Mouse (Mus musculus): Measurements from ENCODE around the gene Fam83d. TPM values are rescaled to one million over a fixed set of nuclear protein-coding genes. Genes with fewer than 3 reads are reported as not detected.

The Fam83d gene
- 9.4 and 11.0 TPM in 2 replicates for polyA plus RNA-seq (2015; fragmentation: Nextera tagmentation; extraction: Ambion mirVana)

DNA sequence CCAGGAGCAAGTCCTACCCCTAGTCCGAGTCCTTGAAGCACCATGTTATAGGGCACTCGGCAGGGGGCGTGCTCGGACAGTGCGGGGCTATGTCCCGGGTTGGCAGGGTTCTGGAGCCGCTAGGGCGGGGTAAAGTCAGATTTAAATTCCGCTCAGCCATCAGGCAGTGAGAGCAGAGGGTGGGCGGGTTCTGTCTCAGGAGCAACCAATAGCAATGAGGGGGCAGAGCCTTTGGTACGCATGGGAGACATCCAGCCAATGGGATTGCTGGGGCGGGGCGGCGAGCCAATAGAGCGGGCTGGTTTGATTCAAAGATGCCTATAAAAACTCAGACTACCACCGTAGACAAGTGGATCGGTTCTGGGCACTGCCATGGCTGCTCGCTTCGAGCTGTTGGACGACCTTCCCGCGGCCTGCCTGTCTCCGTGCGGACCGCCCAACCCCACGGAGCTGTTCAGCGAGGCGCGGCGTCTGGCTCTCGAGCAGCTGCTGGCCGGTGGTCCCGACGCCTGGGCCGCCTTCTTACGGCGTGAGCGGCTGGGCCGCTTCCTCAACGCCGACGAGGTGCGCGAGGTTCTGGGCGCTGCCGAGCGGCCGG, at the start of gene Fam83d:
TSS of gene Fam83d (plus strand) at position 352 of the 598 bp plus-strand sequence.
- Histone ChIP-seq H3K4me2 (peak within 1 kb of the TSS; percentile 99), H3K4me3 (peak within 1 kb of the TSS; percentile 64), H3K4me1 (replicated peaks) (peaks cover 50% of the 10 kb centered on the region), H3K36me3 (no peaks in the 10 kb centered on the region), H3K27ac (replicated peaks) (0 out of 2 replicates have a peak within 1 kb of the TSS, but pooled peaks have one; percentile 25), H3K27me3 (no peaks in the 10 kb centered on the region; the same call in 1 of the 2 replicates), H3K9me3 (no peaks in the 10 kb centered on the region), H3K9ac (peak within 1 kb of the TSS; percentile 70)
- under 1% methylated on average over 48 of the region's 48 CpGs for WGBS
- ATAC-seq (ENCODE audit: low read depth): peak; percentile 99

- no peak overlapping the region for H3K4me3 ChIP-seq
- no peaks in the 10 kb centered on the region for H3K27me3 ChIP-seq
- no peak for ATAC-seq (ENCODE audit: low read depth)
- peaks cover 26% of the 10 kb centered on the region for H3K4me1 ChIP-seq (replicated peaks)
- no peaks in the 10 kb centered on the region; the same call in 1 of the 2 replicates for H3K9me3 ChIP-seq
- H3K36me3 ChIP-seq: no peaks in the 10 kb centered on the region
- no peak overlapping the region for H3K9ac ChIP-seq
- WGBS: 89% methylated on average over 12 of the region's 12 CpGs
- H3K4me2 ChIP-seq: no peak overlapping the region
- no peak overlapping the region for H3K27ac ChIP-seq (replicated peaks)
These were observed 48.9 kb upstream of the Fam83d start for GRCm38 (mm10) chr2:158718816-158719549.

- Histone ChIP-seq H3K4me3 (no peak overlapping the region), H3K27me3 (no peaks in the 10 kb centered on the region), H3K4me2 (no peak overlapping the region), H3K4me1 (replicated peaks) (peaks cover 24% of the 10 kb centered on the region), H3K9me3 (no peaks in the 10 kb centered on the region; the same call in 1 of the 2 replicates), H3K9ac (no peak overlapping the region), H3K27ac (replicated peaks) (no peak overlapping the region), H3K36me3 (no peaks in the 10 kb centered on the region)
- WGBS: 70% methylated on average over 16 of the region's 16 CpGs
- no peak for ATAC-seq (ENCODE audit: low read depth)
These were observed 47.0 kb upstream of the Fam83d start for GRCm38 (mm10) chr2:158720715-158721370.

DNA sequence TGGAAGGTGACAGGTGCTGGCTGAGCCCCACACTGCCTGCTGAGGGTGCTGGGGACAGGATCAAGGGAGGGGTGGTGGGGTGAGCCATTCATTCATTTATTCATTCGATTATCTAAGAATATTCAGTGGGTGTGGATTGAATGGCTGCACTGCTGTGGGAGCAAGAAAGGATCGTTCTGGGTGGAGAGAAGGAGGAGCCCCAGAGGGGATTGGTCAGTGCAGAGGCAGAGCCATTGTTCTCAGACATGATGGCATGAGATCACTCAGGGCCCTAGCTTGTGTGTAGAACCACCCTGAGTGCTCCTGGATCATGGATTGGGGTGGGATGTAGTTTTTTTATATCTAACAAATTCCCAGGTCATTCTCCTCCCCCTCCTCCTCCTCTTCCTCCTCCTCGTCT, 46.4 kb upstream of the Fam83d start:
- H3K27ac ChIP-seq (replicated peaks): no peak overlapping the region
- 44% methylated on average over 3 of the region's 3 CpGs for whole genome bisulfite sequencing

GRCm38 (mm10) chr2:158722135-158722534, 45.8 kb upstream of the Fam83d start:
- WGBS: 85% methylated on average over 4 of the region's 4 CpGs
- Histone ChIP-seq H3K4me3 (no peak overlapping the region), H3K27me3 (no peaks in the 10 kb centered on the region), H3K9ac (no peak overlapping the region), H3K4me2 (no peak overlapping the region), H3K27ac (replicated peaks) (no peak overlapping the region), H3K9me3 (no peaks in the 10 kb centered on the region), H3K4me1 (replicated peaks) (peaks cover 18% of the 10 kb centered on the region), H3K36me3 (no peaks in the 10 kb centered on the region)
- ATAC-seq (ENCODE audit: low read depth): no peak

More for the DNA sequence above, 46.4 kb upstream of the Fam83d start:
- H3K9ac ChIP-seq: no peak overlapping the region
- peaks cover 18% of the 10 kb centered on the region for H3K4me1 ChIP-seq (replicated peaks)
- no peaks in the 10 kb centered on the region for H3K27me3 ChIP-seq
- H3K4me3 ChIP-seq: no peak overlapping the region
- ATAC-seq (ENCODE audit: low read depth): 0 out of 2 replicates have a peak, but pooled peaks have one; percentile 32
- H3K36me3 ChIP-seq: no peaks in the 10 kb centered on the region
- no peak overlapping the region for H3K4me2 ChIP-seq
- no peaks in the 10 kb centered on the region; the same call in 1 of the 2 replicates for H3K9me3 ChIP-seq

DNA sequence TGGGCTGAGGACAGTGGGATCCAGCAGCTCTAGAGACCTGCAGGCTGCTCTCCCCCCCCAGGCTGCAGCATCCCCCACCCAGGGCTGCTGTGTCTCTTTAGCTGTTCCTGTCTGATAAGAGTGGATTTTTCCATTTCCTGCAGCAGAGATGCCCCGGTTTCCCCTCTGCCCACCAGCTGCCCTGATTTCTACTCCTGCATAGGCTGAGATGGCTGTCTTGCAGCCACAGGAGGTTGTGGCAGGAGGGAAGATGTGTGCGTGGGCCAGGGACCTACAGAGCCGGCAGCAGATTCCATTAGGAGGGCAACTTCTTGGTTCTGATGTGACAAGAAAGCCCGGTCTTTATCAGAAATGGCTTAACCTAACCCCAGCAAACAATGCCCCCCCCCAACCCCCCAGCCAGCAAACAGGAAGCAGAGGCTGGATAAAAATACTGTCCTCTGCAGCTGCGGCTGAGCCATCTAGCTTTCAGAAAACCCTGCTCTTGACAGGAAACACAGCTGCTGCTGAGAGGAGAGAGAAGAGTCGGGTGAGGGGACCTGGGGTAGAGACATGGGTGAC, 44.8 kb upstream of the Fam83d start:
- Histone ChIP-seq H3K36me3 (no peaks in the 10 kb centered on the region), H3K27me3 (no peaks in the 10 kb centered on the region), H3K4me1 (replicated peaks) (peaks cover 18% of the 10 kb centered on the region), H3K27ac (replicated peaks) (no peak overlapping the region), H3K9me3 (no peaks in the 10 kb centered on the region), H3K4me2 (no peak overlapping the region), H3K9ac (no peak overlapping the region), H3K4me3 (no peak overlapping the region)
- WGBS: 72% methylated on average over 6 of the region's 6 CpGs
- ATAC-seq (ENCODE audit: low read depth): no peak

DNA sequence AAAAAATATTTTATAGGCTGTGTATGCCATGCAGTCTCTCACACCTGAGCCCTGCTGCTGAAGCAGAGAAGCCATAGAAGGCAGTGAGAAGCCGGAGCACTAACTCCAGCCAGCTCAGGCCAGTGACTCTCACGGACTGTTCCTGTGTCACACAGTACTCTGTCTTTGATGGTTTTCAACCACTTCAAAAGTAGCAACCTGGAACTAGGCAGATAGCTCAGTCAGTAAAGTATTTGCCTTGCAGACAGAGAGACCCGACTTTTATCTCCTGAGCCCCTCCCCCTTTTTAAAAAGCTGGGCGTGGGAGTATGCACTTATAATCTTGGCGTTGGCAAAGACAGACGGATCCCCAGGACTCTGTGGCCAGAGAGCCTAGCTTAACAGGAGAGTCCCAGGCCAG, 44.1 kb upstream of the Fam83d start:
- H3K36me3 ChIP-seq: no peaks in the 10 kb centered on the region
- no peaks in the 10 kb centered on the region for H3K9me3 ChIP-seq
- no peak overlapping the region for H3K4me3 ChIP-seq
- no peak overlapping the region for H3K9ac ChIP-seq
- H3K27ac ChIP-seq (replicated peaks): no peak overlapping the region
- no peaks in the 10 kb centered on the region for H3K27me3 ChIP-seq
- no peak overlapping the region for H3K4me2 ChIP-seq
- no peak for ATAC-seq (ENCODE audit: low read depth)
- WGBS: 59% methylated on average over 6 of the region's 6 CpGs
- peaks cover 18% of the 10 kb centered on the region for H3K4me1 ChIP-seq (replicated peaks)

GRCm38 (mm10) chr2:158726252-158726651, 41.6 kb upstream of the Fam83d start:
- no peak for ATAC-seq (ENCODE audit: low read depth)
- no peak overlapping the region for H3K9ac ChIP-seq
- no peak overlapping the region for H3K4me2 ChIP-seq
- no peaks in the 10 kb centered on the region for H3K36me3 ChIP-seq
- H3K4me1 ChIP-seq (replicated peaks): peaks cover 11% of the 10 kb centered on the region
- no peaks in the 10 kb centered on the region for H3K27me3 ChIP-seq
- H3K27ac ChIP-seq (replicated peaks): no peak overlapping the region
- H3K9me3 ChIP-seq: no peaks in the 10 kb centered on the region
- 66% methylated on average over 6 of the region's 6 CpGs for WGBS
- no peak overlapping the region for H3K4me3 ChIP-seq

DNA sequence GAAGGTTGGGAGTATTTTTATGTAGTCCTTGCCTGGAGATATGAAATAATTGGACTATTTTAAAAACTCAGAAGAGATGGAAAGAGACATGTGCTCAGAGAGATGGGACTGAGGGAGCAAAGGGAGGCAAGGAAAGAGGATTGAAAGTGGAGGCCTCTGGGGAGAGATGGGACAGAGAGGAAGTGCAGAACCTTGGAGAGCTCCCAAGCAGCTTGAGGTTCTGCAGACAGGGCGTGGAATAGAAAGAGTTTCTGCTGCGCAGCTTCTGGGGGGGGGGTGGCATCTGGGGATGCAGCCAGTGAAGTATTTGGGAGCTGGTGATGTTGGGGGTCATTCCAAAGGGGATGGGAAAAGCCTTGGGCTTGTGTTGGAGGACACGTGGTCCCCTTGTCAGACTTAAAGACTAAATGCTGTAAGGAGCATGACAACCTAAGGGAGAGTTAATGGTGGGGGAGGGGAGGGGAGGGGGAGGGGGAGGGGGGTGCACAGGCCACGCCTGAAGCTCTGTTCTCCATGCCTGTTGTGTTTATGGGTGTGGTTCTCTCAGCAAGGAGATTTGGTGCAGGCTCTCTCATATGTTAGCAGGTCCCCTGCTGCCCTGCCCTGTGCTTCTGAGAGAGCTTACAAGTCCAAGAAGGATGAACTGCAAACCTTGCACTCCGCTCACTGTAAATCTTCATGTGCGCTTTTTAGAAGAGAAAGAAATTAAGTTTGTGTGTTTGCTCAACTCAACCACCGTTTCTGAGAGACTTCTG, 39.7 kb upstream of the Fam83d start:
- Histone ChIP-seq H3K27me3 (no peaks in the 10 kb centered on the region), H3K4me3 (no peak overlapping the region), H3K4me2 (no peak overlapping the region), H3K4me1 (replicated peaks) (0 out of 2 replicates have a peak, but pooled peaks cover 2% of the 10 kb centered on the region), H3K9ac (no peak overlapping the region), H3K36me3 (no peaks in the 10 kb centered on the region), H3K27ac (replicated peaks) (no peak overlapping the region), H3K9me3 (no peaks in the 10 kb centered on the region)
- WGBS: 51% methylated on average over 7 of the region's 7 CpGs
- no peak for ATAC-seq (ENCODE audit: low read depth)

- ATAC-seq (ENCODE audit: low read depth): no peak
- Histone ChIP-seq H3K36me3 (no peaks in the 10 kb centered on the region), H3K27ac (replicated peaks) (no peak overlapping the region), H3K9me3 (no peaks in the 10 kb centered on the region), H3K4me2 (no peak overlapping the region), H3K4me3 (no peak overlapping the region), H3K4me1 (replicated peaks) (peaks cover 6% of the 10 kb centered on the region; the same call in 1 of the 2 replicates), H3K27me3 (no peaks in the 10 kb centered on the region), H3K9ac (no peak overlapping the region)
- WGBS: 78% methylated on average over 3 of the region's 3 CpGs
These were observed 37.0 kb upstream of the Fam83d start for GRCm38 (mm10) chr2:158730896-158731295.

DNA sequence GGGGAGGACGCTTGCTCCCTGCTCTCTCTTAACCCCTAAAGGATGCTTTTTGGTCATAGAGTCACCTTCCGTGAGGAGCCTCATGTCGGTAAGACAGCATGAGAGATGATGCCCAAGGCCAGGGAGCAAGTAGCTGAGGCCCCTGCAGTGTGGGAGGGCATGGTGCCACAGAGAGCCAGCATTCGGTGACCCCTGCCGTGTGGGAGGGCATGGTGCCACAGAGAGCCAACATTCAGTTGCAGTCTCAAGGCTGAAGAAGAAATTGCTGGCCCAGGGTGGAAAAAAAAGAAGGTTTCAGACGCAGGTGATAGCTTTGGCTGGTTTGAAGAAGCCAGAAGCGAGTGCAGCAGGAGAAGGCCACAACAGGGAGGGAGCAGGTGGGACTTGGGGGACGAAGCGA, 35.4 kb upstream of the Fam83d start:
- Histone ChIP-seq H3K4me3 (no peak overlapping the region), H3K27me3 (no peaks in the 10 kb centered on the region), H3K9me3 (no peaks in the 10 kb centered on the region; the same call in 1 of the 2 replicates), H3K4me2 (no peak overlapping the region), H3K36me3 (no peaks in the 10 kb centered on the region), H3K9ac (no peak overlapping the region), H3K27ac (replicated peaks) (no peak overlapping the region), H3K4me1 (replicated peaks) (peaks cover 6% of the 10 kb centered on the region; the same call in 1 of the 2 replicates)
- no peak for ATAC-seq (ENCODE audit: low read depth)
- 87% methylated on average over 9 of the region's 9 CpGs for WGBS

Data from neural tube, embryonic 13.5 days (tissue).